Mouse (Mus musculus) hindbrain, embryonic 11.5 days (tissue): Measurements from ENCODE around the gene Pou4f1. TPM values are rescaled to one million over a fixed set of nuclear protein-coding genes. Genes with fewer than 3 reads are reported as not detected.

Source experiments
- ATAC-seq: fragments of 200-750 bp; cut with Nextera tagmentation; 2 replicates; pipeline ENCODE4 v1.8.0; 2017; ENCODE audit warnings: mild to moderate bottlenecking, moderate TSS enrichment, moderate library complexity; ENCODE audit not compliant: low FRiP score
- DNase-seq: peaks from one replicate; pipeline ENCODE4 v3.0.0-alpha.2; 2015; ENCODE audit warnings: low spot score
- H3K27ac ChIP-seq: fragments of 300-500 bp; sonication (generic); 2 replicates; pipeline ENCODE4 v1.5.1; 2014; ENCODE audit warnings: mild to moderate bottlenecking, low read depth, low read length
- H3K27me3 ChIP-seq: fragments of 300-500 bp; sonication (generic); 2 replicates; pipeline ENCODE4 v1.6.1; 2014; ENCODE audit warnings: mild to moderate bottlenecking, low read length, moderate library complexity, mixed read lengths; ENCODE audit not compliant: control insufficient read depth, insufficient read depth
- H3K36me3 ChIP-seq: fragments of 300-500 bp; sonication (generic); 2 replicates; pipeline ENCODE4 v1.6.1; 2014; ENCODE audit warnings: mild to moderate bottlenecking, low read length, moderate library complexity, mixed read lengths; ENCODE audit not compliant: control insufficient read depth, insufficient read depth
- H3K4me1 ChIP-seq: fragments of 300-500 bp; sonication (generic); replicated peaks from 2 replicates; pipeline ENCODE4 v1.6.1; 2014; ENCODE audit warnings: low read length, mixed read lengths; ENCODE audit not compliant: control insufficient read depth, insufficient read depth
- H3K4me2 ChIP-seq: fragments of 300-500 bp; sonication (generic); replicated peaks from 2 replicates; pipeline ENCODE4 v1.6.1; 2014; ENCODE audit warnings: mild to moderate bottlenecking, low read depth, low read length
- H3K4me3 ChIP-seq: fragments of 300-500 bp; sonication (generic); 2 replicates; pipeline ENCODE4 v1.5.1; 2014; ENCODE audit warnings: low read depth, low read length
- H3K9ac ChIP-seq: fragments of 300-500 bp; sonication (generic); 2 replicates; pipeline ENCODE4 v1.6.1; 2014; ENCODE audit warnings: low read depth, low read length
- H3K9me3 ChIP-seq: fragments of 300-500 bp; sonication (generic); 2 replicates; pipeline ENCODE4 v1.6.1; 2016; ENCODE audit warnings: low read length; ENCODE audit not compliant: control insufficient read depth
- WGBS: fragments of 180-500 bp; shearing (Covaris S2); extraction: QIAGEN DNeasy Blood & Tissue Kit; methylation state at CpG from one replicate; pipeline ENCODE4 v1.1.7; 2014; 5-methylcytosine and 5-hydroxymethylcytosine counted together
- polyA plus RNA-seq: library from polyadenylated mRNA; unstranded; fragments of >200 nt; fragmentation: Nextera tagmentation; extraction: Ambion mirVana; gene quantifications from 2 replicates; pipeline ENCODE4 v1.2.1, GENCODE M21; 2014

Pou4f1 gene
- polyA plus RNA-seq, 1 experiment from 2014 or later = 56.5 TPM

DNA sequence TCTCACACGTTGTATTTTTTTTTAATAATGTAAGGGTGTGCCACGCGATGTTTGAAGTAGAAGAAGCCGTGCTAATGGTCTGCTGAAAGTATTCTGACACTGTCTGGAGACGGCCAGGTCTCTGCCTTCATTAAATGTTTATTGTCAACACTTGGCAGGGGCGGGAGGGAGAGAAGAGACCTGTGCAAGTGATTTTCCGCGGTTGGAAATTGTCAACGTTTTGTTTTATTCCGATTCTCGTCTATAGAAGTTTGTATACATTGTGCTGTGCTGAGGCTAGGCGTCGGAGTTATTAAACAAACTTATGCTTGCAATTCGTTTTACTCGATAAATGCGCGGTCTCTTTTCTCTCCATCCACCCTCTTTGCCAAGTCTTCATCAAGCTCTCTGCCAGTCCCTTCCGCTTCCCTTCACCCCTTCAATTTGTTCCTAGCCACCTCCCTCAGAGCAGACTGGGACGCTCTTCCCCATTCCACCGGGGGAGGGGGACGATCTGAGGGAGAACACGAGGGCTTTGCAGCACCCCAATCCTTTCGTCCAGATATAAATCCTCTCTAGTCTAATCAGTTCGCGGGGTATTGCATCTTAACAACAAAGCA lies 8.2 kb downstream of the Pou4f1 start:
- ATAC-seq = peak; percentile 39; the same call in 1 of the 2 replicates
- Histone ChIP-seq H3K27ac (0 out of 2 replicates have a peak overlapping the region, but pooled peaks have one; percentile 7), H3K4me3 (peak overlapping the region; percentile 32)

DNA sequence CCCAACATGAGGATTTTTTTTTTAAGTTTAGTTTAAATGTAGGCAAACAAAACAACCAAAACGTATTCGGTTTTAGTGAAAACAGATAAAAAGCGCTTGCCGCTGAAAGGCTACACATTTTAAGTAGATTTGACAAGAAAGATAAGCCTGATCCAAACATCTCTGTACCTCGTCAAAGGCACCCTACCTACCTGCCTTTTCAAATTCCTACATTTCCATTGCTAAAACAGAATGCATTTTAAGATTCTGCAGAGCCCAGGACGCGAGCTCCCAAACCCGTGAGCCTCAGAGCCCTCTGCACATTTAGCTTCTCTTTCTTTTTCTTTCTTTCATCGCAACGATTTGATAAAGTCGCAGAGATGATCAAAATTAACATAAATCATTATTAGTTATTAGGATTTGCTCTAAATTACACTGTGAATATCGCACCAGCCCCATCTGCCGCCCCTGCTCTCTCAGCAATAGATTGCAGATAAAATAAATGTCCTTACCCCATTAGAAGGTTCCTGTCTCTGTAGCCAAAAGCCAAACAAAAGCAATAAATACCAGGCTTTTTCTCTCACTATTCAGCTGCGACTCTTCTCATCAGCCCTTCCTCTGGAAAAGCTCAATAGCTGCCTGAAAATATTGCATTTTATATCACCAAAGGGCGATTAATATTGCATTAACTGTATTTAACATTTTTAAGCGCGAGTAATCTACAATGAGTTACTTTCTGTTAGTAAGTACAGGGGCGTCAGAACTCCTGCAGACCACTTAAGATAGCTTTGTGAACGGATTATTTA lies 8.9 kb downstream of the Pou4f1 start:
- Histone ChIP-seq H3K4me3 (no peak overlapping the region), H3K4me2 (peak overlapping the region; percentile 63), H3K27ac (peak overlapping the region; percentile 7; the same call in 1 of the 2 replicates), H3K9ac (no peak overlapping the region), H3K36me3 (no peaks in the 10 kb centered on the region), H3K4me1 (no peaks in the 10 kb centered on the region), H3K27me3 (peaks cover 40% of the 10 kb centered on the region), H3K9me3 (no peaks in the 10 kb centered on the region)
- DNase-seq (peak; percentile 57), ATAC-seq (no peak)
- 1% methylated on average over 19 of the region's 19 CpGs for WGBS

More for the DNA sequence above, 8.2 kb downstream of the Pou4f1 start:
- WGBS = under 1% methylated on average over 25 of the region's 25 CpGs
- Histone ChIP-seq H3K27me3 (peaks cover 43% of the 10 kb centered on the region), H3K9ac (no peak overlapping the region), H3K4me1 (no peaks in the 10 kb centered on the region), H3K36me3 (no peaks in the 10 kb centered on the region), H3K9me3 (no peaks in the 10 kb centered on the region), H3K4me2 (peak overlapping the region; percentile 63)
- DNase-seq = peak; percentile 58

DNA sequence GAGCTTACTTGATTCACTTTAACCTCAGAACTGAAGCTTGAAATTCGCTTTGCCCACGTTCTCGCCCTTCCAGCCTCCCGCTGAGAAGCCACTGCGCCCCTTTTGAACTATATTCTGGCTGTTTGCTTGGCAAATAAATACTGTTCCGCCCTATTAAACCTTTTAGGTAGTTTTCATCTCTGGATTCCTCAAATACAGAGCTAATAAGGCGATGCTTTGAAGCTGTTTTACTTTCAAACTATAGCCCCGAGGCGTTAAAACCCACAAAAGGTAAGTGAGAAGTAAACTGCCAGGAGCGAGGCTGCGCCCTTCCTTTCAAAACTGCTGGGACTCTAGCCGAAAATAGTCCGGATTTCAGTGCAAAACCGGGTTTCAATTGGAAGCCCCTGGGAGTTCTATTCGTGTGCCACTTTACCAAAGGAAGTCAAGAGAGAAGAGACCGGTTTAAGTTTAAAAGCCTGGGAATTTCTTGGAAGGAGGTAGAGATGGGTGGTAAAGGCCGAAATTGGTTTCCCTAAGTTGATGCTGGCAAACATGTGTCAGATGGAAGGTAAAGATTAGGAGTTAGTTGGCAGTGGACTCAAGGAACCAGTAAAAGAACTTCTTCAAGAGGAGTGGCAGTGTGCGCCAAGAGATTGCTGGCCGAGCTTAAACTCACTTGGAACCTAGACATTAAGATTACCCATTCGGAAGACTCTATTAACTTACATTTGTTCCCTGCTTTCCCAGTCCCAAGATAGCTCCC lies 9.7 kb downstream of the Pou4f1 start:
- no peak overlapping the region for H3K4me3 ChIP-seq
- no peak overlapping the region for H3K9ac ChIP-seq
- H3K27ac ChIP-seq = no peak overlapping the region

DNA sequence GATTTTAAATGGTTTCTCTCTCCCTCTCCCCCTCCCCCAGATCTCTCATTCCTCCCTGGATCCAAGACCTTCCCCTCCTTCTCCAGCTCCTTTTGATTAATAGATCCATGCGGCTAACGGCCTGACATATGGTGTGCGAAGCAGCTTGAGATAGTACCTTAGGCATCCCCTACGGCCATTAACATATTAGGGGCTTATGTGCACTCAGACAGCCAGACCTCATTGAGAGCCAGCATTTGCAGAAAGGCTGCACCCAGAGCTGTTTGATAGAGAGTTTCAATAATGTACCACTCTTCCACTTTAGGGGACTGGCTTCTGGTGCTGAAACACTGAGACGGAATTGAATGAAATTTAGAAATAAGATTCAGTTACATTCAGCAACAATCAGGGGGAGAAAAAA lies 10.8 kb downstream of the Pou4f1 start:
- Histone ChIP-seq H3K27me3 (peaks cover 27% of the 10 kb centered on the region), H3K4me3 (no peak overlapping the region), H3K9me3 (no peaks in the 10 kb centered on the region), H3K9ac (no peak overlapping the region), H3K4me2 (no peak overlapping the region), H3K4me1 (no peaks in the 10 kb centered on the region), H3K36me3 (no peaks in the 10 kb centered on the region), H3K27ac (no peak overlapping the region)
- DNase-seq (peak; percentile 60), ATAC-seq (peak; percentile 54)
- 1% methylated on average over 5 of the region's 5 CpGs for WGBS

More for the DNA sequence above, 9.7 kb downstream of the Pou4f1 start:
- Histone ChIP-seq H3K9me3 (no peaks in the 10 kb centered on the region), H3K4me1 (no peaks in the 10 kb centered on the region), H3K27me3 (peaks cover 33% of the 10 kb centered on the region), H3K36me3 (no peaks in the 10 kb centered on the region), H3K4me2 (no peak overlapping the region)
- DNase-seq = peak; percentile 62
- no peak for ATAC-seq
- under 1% methylated on average over 20 of the region's 20 CpGs for WGBS

DNA sequence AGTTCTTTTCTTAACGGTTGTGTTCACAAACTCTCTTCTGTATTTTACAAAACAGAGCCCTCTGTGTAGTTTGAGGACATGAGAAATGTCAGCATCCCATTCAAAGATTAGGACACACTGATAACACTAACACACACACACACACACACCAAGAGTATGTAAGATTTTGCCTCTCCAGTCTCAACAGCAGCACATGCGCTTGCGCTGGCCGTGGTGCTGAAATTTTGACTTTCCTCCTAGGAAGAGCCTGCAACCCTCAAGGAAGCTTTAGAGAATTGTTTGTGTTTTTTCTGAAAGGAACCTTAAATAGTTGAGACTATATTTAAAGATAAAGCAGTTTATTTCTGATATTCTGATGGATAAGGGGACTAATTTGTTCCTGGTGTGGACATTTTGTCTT lies 14.0 kb downstream of the Pou4f1 start:
- H3K27me3 ChIP-seq = peaks cover 6% of the 10 kb centered on the region; the same call in 1 of the 2 replicates
- WGBS = 6% methylated on average over 4 of the region's 4 CpGs
- H3K9me3 ChIP-seq = no peaks in the 10 kb centered on the region
- H3K4me3 ChIP-seq = no peak overlapping the region
- H3K4me1 ChIP-seq = no peaks in the 10 kb centered on the region
- no peak overlapping the region for H3K27ac ChIP-seq
- H3K9ac ChIP-seq = no peak overlapping the region
- H3K36me3 ChIP-seq = no peaks in the 10 kb centered on the region
- no peak for ATAC-seq
- peak; percentile 83 for DNase-seq
- H3K4me2 ChIP-seq = no peak overlapping the region

DNA sequence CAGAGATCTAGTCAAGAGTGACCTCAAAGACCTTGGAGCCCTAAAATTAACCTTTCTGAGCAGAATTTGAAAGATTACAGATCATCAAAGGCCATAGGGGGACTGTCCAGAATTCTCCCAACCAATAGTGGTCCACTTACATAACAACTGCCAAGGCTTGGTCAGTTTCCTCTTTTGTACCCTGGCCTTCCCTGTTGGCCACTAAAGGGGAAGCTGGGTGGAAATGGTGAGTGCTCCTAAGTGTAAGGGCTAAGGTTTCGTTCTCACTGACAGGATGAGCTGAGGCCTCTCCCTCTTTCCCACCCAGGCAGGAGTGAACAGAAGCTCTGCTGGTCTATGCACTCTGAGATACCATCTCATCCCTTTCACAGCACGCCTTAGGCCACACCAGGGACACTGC lies 33.5 kb downstream of the Pou4f1 start:
- H3K4me2 ChIP-seq = no peak overlapping the region
- H3K27me3 ChIP-seq = no peaks in the 10 kb centered on the region
- H3K9me3 ChIP-seq = no peaks in the 10 kb centered on the region
- DNase-seq (no peak), ATAC-seq (no peak)
- H3K9ac ChIP-seq = no peak overlapping the region
- no peak overlapping the region for H3K4me3 ChIP-seq
- no peak overlapping the region for H3K27ac ChIP-seq
- H3K36me3 ChIP-seq = no peaks in the 10 kb centered on the region
- no peaks in the 10 kb centered on the region for H3K4me1 ChIP-seq
- WGBS = 70% methylated on average over 2 of the region's 2 CpGs

DNA sequence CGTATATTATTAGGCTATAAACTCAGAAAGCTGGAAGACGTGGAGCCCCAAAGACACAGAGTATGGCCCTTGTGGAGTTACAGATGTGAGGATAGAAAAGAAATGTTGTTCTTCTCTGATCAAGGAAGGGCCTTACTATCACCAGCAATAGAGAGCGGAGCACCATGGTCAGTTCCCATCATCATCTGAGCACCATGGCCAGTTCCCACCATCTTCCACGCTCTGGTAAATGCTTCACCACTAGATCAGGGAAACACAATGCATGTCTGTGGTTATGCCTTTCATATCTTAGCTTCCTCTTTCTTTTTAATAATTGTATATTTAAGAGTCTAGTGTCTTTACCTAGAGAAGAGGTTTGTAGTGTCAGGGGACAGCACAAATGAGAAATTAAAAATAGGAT lies 37.0 kb downstream of the Pou4f1 start:
- Histone ChIP-seq H3K4me1 (no peaks in the 10 kb centered on the region), H3K4me2 (no peak overlapping the region), H3K9ac (no peak overlapping the region), H3K36me3 (no peaks in the 10 kb centered on the region), H3K27ac (no peak overlapping the region), H3K27me3 (no peaks in the 10 kb centered on the region), H3K4me3 (no peak overlapping the region), H3K9me3 (no peaks in the 10 kb centered on the region)
- DNase-seq (no peak), ATAC-seq (no peak)
- 80% methylated on average over 4 of the region's 4 CpGs for WGBS

DNA sequence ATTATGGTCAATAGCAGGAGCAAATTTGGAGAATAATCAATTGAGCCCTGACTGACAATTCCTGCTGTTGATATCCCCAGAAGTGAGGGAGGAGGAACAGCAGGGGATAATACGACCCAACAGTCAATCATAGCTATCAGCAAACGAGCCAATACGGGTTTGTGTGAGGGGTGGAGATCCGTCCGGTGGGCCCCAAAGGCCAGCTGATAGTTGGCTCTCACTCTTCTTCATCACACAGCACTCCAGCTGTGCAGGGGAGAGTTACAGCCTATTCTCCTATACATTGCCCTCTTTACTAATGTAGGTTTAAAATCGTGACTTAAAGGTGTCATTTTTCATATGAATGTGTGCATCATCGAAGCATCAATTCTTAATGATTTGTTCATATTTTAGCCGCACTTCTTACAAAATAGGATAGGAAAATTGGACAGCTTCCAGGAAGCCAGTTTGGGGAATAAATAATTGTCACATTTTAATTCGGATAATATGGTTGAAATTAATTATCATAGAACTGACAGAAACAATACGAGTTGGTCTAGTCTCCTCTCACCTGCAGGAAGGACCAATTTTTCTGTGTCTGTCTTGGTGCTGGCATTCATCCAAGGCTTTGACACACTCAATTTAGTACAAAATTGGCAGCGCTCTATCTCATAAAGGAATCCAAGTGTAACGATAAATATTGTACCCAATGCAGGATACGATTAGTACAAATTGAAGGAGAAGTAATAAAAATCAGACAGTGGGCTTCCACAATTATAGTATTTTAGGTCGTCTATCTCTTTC lies 43.9 kb downstream of the Pou4f1 start:
- H3K4me3 ChIP-seq = no peak overlapping the region
- no peak overlapping the region for H3K9ac ChIP-seq
- no peak overlapping the region for H3K4me2 ChIP-seq
- ATAC-seq (0 out of 2 replicates have a peak, but pooled peaks have one; percentile 27), DNase-seq (no peak)
- WGBS = 72% methylated on average over 14 of the region's 14 CpGs
- H3K27me3 ChIP-seq = no peaks in the 10 kb centered on the region
- no peaks in the 10 kb centered on the region for H3K9me3 ChIP-seq
- no peaks in the 10 kb centered on the region for H3K36me3 ChIP-seq
- no peak overlapping the region for H3K27ac ChIP-seq
- no peaks in the 10 kb centered on the region for H3K4me1 ChIP-seq
